Mouse (Mus musculus) cortical plate, adult 2 months (tissue): ENCODE data around the gene Lyrm7.

Experiments
- CTCF ChIP-seq: fragments of 200-500 bp; IDR thresholded peaks from 2 replicates; pipeline ENCODE4 v1.5.1; 2011; ENCODE audit warnings: mild to moderate bottlenecking, control low read depth, low read length; ENCODE audit not compliant: insufficient read depth; ENCODE audit errors: extremely low read depth
- POLR2A ChIP-seq: fragments of 200-500 bp; IDR thresholded peaks from 2 replicates; pipeline ENCODE4 v1.6.1; 2011; ENCODE audit warnings: mild to moderate bottlenecking, low read length, control low read depth; ENCODE audit not compliant: insufficient read depth; ENCODE audit errors: extremely low read depth

DNA sequence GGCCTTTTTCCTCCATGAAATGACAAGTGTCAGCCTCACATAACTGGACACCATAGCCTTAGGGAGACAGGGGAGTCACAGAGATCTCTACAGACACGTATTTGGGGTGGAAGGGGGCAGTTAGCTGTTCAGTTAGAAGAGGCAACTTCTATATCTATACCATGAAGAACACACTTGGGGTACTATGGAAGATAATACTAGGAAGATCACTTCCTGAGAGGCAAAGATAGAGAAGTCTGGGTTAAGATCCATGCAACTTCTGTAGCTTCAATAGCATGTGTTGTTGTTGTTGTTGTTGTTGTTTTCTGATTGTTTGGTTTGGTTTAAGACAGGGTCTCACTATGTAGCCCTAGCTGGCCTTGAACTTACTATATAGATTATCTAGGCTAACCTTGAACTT, 67.5 kb downstream of the Lyrm7 start:
- TF ChIP-seq CTCF, result no peak
- no peak for TF ChIP-seq POLR2A
